Mouse (Mus musculus) CH12.LX (cell line): ENCODE results near the gene Npl. TPM values are rescaled to one million over a fixed set of nuclear protein-coding genes. Genes with fewer than 3 reads are reported as not detected.
A peak's percentile ranks its signal among the peaks of the same experiment; 100 is the strongest.

Experiments
- DNase-seq: peaks from one replicate; pipeline ENCODE4 v3.0.0-alpha.2; 2013; ENCODE audit errors: extremely low read depth
- H3K27ac ChIP-seq: 2 replicates; pipeline ENCODE4 v1.5.1; 2012; ENCODE audit warnings: low read depth, mild to moderate bottlenecking, control low read depth, moderate library complexity; ENCODE audit not compliant: insufficient read depth
- H3K27me3 ChIP-seq: replicated peaks from 2 replicates; pipeline ENCODE3; 2012; ENCODE audit warnings: inconsistent platforms
- H3K36me3 ChIP-seq, 2 experiments: replicated peaks in 1 of 2; 2 replicates each; pipeline versions ENCODE3 to v1.6.1; 2012; ENCODE audit warnings: inconsistent platforms in 1 of 2, low read length in 1 of 2, mild to moderate bottlenecking in 1 of 2, mixed read lengths in 1 of 2, moderate library complexity in 1 of 2; ENCODE audit not compliant: control insufficient read depth in 1 of 2, insufficient read depth in 1 of 2
- H3K4me1 ChIP-seq, 2 experiments: 2 replicates each; pipeline ENCODE4 v1.6.1; 2012; ENCODE audit warnings: inconsistent platforms in 1 of 2, moderate library complexity in 1 of 2; ENCODE audit not compliant: insufficient read depth in 2 of 2, control insufficient read depth in 1 of 2
- H3K4me2 ChIP-seq: 2 replicates; pipeline ENCODE4 v1.6.1; 2012; ENCODE audit warnings: low read depth, mild to moderate bottlenecking, control low read depth; ENCODE audit not compliant: poor library complexity, insufficient read depth, severe bottlenecking
- H3K4me3 ChIP-seq, 3 experiments: fragments of 150-350 bp in 1 of 3; sonication (generic) in 1 of 3; replicated peaks in 1 of 3; 2 replicates each; pipeline versions ENCODE3 to v1.5.1; 2011 to 2012; ENCODE audit warnings: low read depth in 2 of 3, low read length in 2 of 3, mild to moderate bottlenecking in 2 of 3, moderate library complexity in 2 of 3, control low read depth in 1 of 3, improper control_type of control experiment in 1 of 3, inconsistent platforms in 1 of 3, mixed read lengths in 1 of 3; ENCODE audit not compliant: poor library complexity in 1 of 3
- H3K79me2 ChIP-seq: replicated peaks from 2 replicates; pipeline ENCODE4 v1.6.1; 2012; ENCODE audit warnings: mild to moderate bottlenecking, moderate library complexity; ENCODE audit not compliant: control insufficient read depth, poor library complexity, insufficient read depth, severe bottlenecking; ENCODE audit errors: extremely low read depth
- H3K9ac ChIP-seq: 2 replicates; pipeline ENCODE4 v1.6.1; 2012; ENCODE audit warnings: low read depth, mild to moderate bottlenecking, control low read depth, moderate library complexity; ENCODE audit not compliant: insufficient read depth
- H3K9me3 ChIP-seq: replicated peaks from 2 replicates; pipeline ENCODE3; 2012; ENCODE audit warnings: low read length, inconsistent platforms, mixed read lengths
- BHLHE40 ChIP-seq: IDR thresholded peaks from 2 replicates; pipeline ENCODE4 v1.6.1; 2011; ENCODE audit warnings: mild to moderate bottlenecking, low read depth, low read length, improper control_type of control experiment
- CHD2 ChIP-seq: IDR thresholded peaks from 2 replicates; pipeline ENCODE4 v1.6.1; 2011; ENCODE audit warnings: low read length, improper control_type of control experiment
- CTCF ChIP-seq, 2 experiments: IDR thresholded peaks in 1 of 2; conservative IDR thresholded peaks in 1 of 2; 2 replicates each; pipeline ENCODE4 v1.5.1; 2011 to 2012; ENCODE audit warnings: low read depth in 2 of 2, low read length in 2 of 2, improper control_type of control experiment in 1 of 2, inconsistent platforms in 1 of 2, mild to moderate bottlenecking in 1 of 2, moderate library complexity in 1 of 2
- ELF1 ChIP-seq: IDR thresholded peaks from 2 replicates; pipeline ENCODE4 v1.6.1; 2014; ENCODE audit warnings: low read depth, mild to moderate bottlenecking, inconsistent platforms, low read length, improper control_type of control experiment
- EP300 ChIP-seq: IDR thresholded peaks from 2 replicates; pipeline ENCODE4 v1.6.1; 2011; ENCODE audit warnings: low read length, improper control_type of control experiment
- ETS1 ChIP-seq: conservative IDR thresholded peaks from 2 replicates; pipeline ENCODE4 v1.6.1; 2012; ENCODE audit warnings: low read depth, mild to moderate bottlenecking, inconsistent platforms, low read length, improper control_type of control experiment, moderate library complexity
- GABPA ChIP-seq: IDR thresholded peaks from 2 replicates; pipeline ENCODE4 v1.6.1; 2012; ENCODE audit warnings: low read depth, low read length, improper control_type of control experiment, inconsistent platforms; ENCODE audit not compliant: insufficient replicate concordance
- KAT2A ChIP-seq: IDR thresholded peaks from 2 replicates; pipeline ENCODE4 v1.6.1; 2012; ENCODE audit warnings: low read length, improper control_type of control experiment, inconsistent platforms; ENCODE audit not compliant: insufficient replicate concordance
- MAX ChIP-seq: IDR thresholded peaks from 2 replicates; pipeline ENCODE4 v1.6.1; 2011; ENCODE audit warnings: low read length, improper control_type of control experiment
- MAZ ChIP-seq: IDR thresholded peaks from 2 replicates; pipeline ENCODE4 v1.6.1; 2012; ENCODE audit warnings: low read depth, mild to moderate bottlenecking, inconsistent platforms, low read length, improper control_type of control experiment, moderate library complexity
- MXI1 ChIP-seq: IDR thresholded peaks from 2 replicates; pipeline ENCODE4 v1.6.1; 2011; ENCODE audit warnings: mild to moderate bottlenecking, low read depth, low read length, improper control_type of control experiment
- MYC ChIP-seq: IDR thresholded peaks from 2 replicates; pipeline ENCODE4 v1.6.1; 2011; ENCODE audit warnings: low read depth, mild to moderate bottlenecking, improper control_type of control experiment, low read length
- NELFE ChIP-seq: IDR thresholded peaks from 2 replicates; pipeline ENCODE4 v1.6.1; 2011; ENCODE audit warnings: low read depth, low read length, improper control_type of control experiment
- NRF1 ChIP-seq: IDR thresholded peaks from 2 replicates; pipeline ENCODE4 v1.6.1; 2014; ENCODE audit warnings: low read depth, mild to moderate bottlenecking, inconsistent platforms, low read length, improper control_type of control experiment, moderate library complexity
- PAX5 ChIP-seq: IDR thresholded peaks from 2 replicates; pipeline ENCODE4 v1.6.1; 2012; ENCODE audit warnings: low read length, inconsistent platforms, mixed read lengths
- POLR2AphosphoS2 ChIP-seq: IDR thresholded peaks from 2 replicates; pipeline ENCODE4 v1.6.1; 2011; ENCODE audit warnings: low read depth, low read length, improper control_type of control experiment
- RAD21 ChIP-seq: IDR thresholded peaks from 2 replicates; pipeline ENCODE4 v1.6.1; 2011; ENCODE audit warnings: low read depth, mild to moderate bottlenecking, low read length, improper control_type of control experiment, moderate library complexity
- RCOR1 ChIP-seq: conservative IDR thresholded peaks from 2 replicates; pipeline ENCODE4 v1.6.1; 2012; ENCODE audit warnings: low read depth, mild to moderate bottlenecking, inconsistent platforms, low read length, improper control_type of control experiment
- SMC3 ChIP-seq: IDR thresholded peaks from 2 replicates; pipeline ENCODE4 v1.6.1; 2011; ENCODE audit warnings: low read depth, low read length, improper control_type of control experiment
- TBP ChIP-seq: conservative IDR thresholded peaks from 2 replicates; pipeline ENCODE4 v1.6.1; 2011; ENCODE audit warnings: low read depth, low read length, improper control_type of control experiment
- UBTF ChIP-seq: IDR thresholded peaks from 2 replicates; pipeline ENCODE4 v1.6.1; 2012; ENCODE audit warnings: low read depth, mild to moderate bottlenecking, inconsistent platforms, low read length, improper control_type of control experiment, moderate library complexity
- USF1 ChIP-seq: IDR thresholded peaks from 2 replicates; pipeline ENCODE4 v1.6.1; 2014; ENCODE audit warnings: low read depth, mild to moderate bottlenecking, inconsistent platforms, low read length, improper control_type of control experiment
- USF2 ChIP-seq: conservative IDR thresholded peaks from 2 replicates; pipeline ENCODE4 v1.6.1; 2011; ENCODE audit warnings: low read depth, low read length, improper control_type of control experiment
- ZC3H11A ChIP-seq: IDR thresholded peaks from 2 replicates; pipeline ENCODE4 v1.6.1; 2012; ENCODE audit warnings: low read depth, mild to moderate bottlenecking, inconsistent platforms, low read length, improper control_type of control experiment
- ZNF384 ChIP-seq: IDR thresholded peaks from 2 replicates; pipeline ENCODE4 v1.6.1; 2012; ENCODE audit warnings: low read depth, low read length, improper control_type of control experiment, inconsistent platforms
- dilution Hi-C: fragments of 300-500 bp; cut with MboI; formaldehyde crosslinking; loops from 2 replicates; pipeline ENCODE4 v1.14.3; 2020; ENCODE audit warnings: low sequenced_read_pairs; ENCODE audit not compliant: extremely low pct_unique_long_range_greater_than_20kb, extremely low pct_ligation_motif_present
- in situ Hi-C: fragments of 300-500 bp; cut with MboI; formaldehyde crosslinking; loops from 3 replicates; pipeline ENCODE4 v1.14.3; 2019; ENCODE audit warnings: low sequenced_read_pairs, low pct_ligation_motif_present, low pct_unique_long_range_greater_than_20kb, mixed read lengths
- polyA plus RNA-seq: library from polyadenylated mRNA; unstranded; fragments of >175 nt; gene quantifications from 2 replicates; pipeline ENCODE4 v1.2.1, GENCODE M21; 2012; ENCODE audit warnings: low read depth; ENCODE audit not compliant: insufficient read length
- total RNA-seq, 2 experiments: library from RNA; depleted of rRNA; stranded (reverse); fragments of 300-350 nt in 1 of 2; fragments of >200 nt in 1 of 2; gene quantifications; 2 replicates each; pipeline ENCODE4 v1.2.3; 2012 to 2014

Npl gene
- total and polyA plus RNA-seq, 3 experiments, result 0.08 TPM; not detected in 2

GRCm38 (mm10) chr1:153593678-153594077 is 43.8 kb upstream of the Npl start:
- H3K27ac ChIP-seq, result no peak overlapping the region
- DNase-seq, result no peak
- H3K4me3 ChIP-seq, result no peak overlapping the region
- dilution Hi-C loops (no loop called here), in situ Hi-C loops (no loop called here)
- H3K79me2 ChIP-seq, result no peaks in the 10 kb centered on the region
- TF ChIP-seq USF2 (no peak), POLR2AphosphoS2 (no peak), UBTF (no peak), NRF1 (no peak), TBP (no peak), RCOR1 (no peak), MYC (no peak), KAT2A (no peak)
- no peaks in the 10 kb centered on the region for H3K36me3 ChIP-seq
- no peaks in the 10 kb centered on the region for H3K27me3 ChIP-seq
- no peaks in the 10 kb centered on the region; a peak in 1 of 4 replicates for H3K4me1 ChIP-seq
- no peak overlapping the region for H3K4me2 ChIP-seq
- H3K9ac ChIP-seq, result no peak overlapping the region
- peaks cover 2% of the 10 kb centered on the region for H3K9me3 ChIP-seq

GRCm38 (mm10) chr1:153590176-153590734 is 40.4 kb upstream of the Npl start:
- Histone ChIP-seq H3K27ac (no peak overlapping the region), H3K36me3 (no peaks in the 10 kb centered on the region), H3K9me3 (peaks cover 2% of the 10 kb centered on the region), H3K4me1 (peaks cover 12 to 34% of the 10 kb centered on the region in 2 experiments; a peak in 3 of 4 replicates), H3K79me2 (no peaks in the 10 kb centered on the region), H3K27me3 (no peaks in the 10 kb centered on the region), H3K4me2 (no peak overlapping the region), H3K4me3 (no peak overlapping the region), H3K9ac (no peak overlapping the region)
- in situ Hi-C loops, result no loop called here
- dilution Hi-C loops, result no loop called here
- DNase-seq, result no peak
- TF ChIP-seq KAT2A, result no peak
- no peak for TF ChIP-seq RAD21
- no peak for TF ChIP-seq USF1
- no peak for TF ChIP-seq NRF1
- no peak for TF ChIP-seq MXI1
- TF ChIP-seq UBTF, result no peak
- TF ChIP-seq ZNF384, result no peak
- no peak for TF ChIP-seq BHLHE40

- Histone ChIP-seq H3K4me2 (no peak overlapping the region), H3K9ac (no peak overlapping the region), H3K4me1 (peaks cover 16 to 56% of the 10 kb centered on the region in 2 experiments; a peak in 3 of 4 replicates), H3K27me3 (no peaks in the 10 kb centered on the region), H3K4me3 (no peak overlapping the region), H3K36me3 (no peaks in the 10 kb centered on the region), H3K27ac (no peak overlapping the region; the same call in 1 of the 2 replicates), H3K79me2 (no peaks in the 10 kb centered on the region), H3K9me3 (peaks cover 2% of the 10 kb centered on the region)
- in situ Hi-C loops, result no loop called here
- DNase-seq, result peak; percentile 86
- dilution Hi-C loops, result no loop called here
- TF ChIP-seq CHD2 (0 out of 2 replicates have a peak, but pooled peaks have one; percentile 44), NELFE (no peak), EP300 (peak; percentile 70), USF1 (no peak), USF2 (no peak), ELF1 (0 out of 2 replicates have a peak, but pooled peaks have one; percentile 22), ZC3H11A (no peak), ETS1 (peak; percentile 67), GABPA (no peak), TBP (no peak), MAX (no peak), MAZ (no peak), ZNF384 (no peak), NRF1 (no peak), SMC3 (no peak), BHLHE40 (peak; percentile 65), PAX5 (no peak), CTCF (conservative IDR thresholded peaks at IDR 0.05 in 1 of 2, IDR thresholded peaks at IDR 0.05 in 1 of 2; ENCODE audit: low read depth in 2 of 2, low read length in 2 of 2) (no peak)
Observed at GRCm38 (mm10) chr1:153587956-153588355, 38.1 kb upstream of the Npl start.
